Mouse (Mus musculus) thymus, postnatal 4 days (tissue): Measurements from ENCODE around the gene Gm10518.

Experiments used
- DNase-seq: peaks from one replicate; pipeline ENCODE4 v3.0.0; 2021

The Gm10518 gene

GRCm38 (mm10) chr1:179835753-179836425 is 32.7 kb downstream of the Gm10518 start:
- DNase-seq = no peak

DNA sequence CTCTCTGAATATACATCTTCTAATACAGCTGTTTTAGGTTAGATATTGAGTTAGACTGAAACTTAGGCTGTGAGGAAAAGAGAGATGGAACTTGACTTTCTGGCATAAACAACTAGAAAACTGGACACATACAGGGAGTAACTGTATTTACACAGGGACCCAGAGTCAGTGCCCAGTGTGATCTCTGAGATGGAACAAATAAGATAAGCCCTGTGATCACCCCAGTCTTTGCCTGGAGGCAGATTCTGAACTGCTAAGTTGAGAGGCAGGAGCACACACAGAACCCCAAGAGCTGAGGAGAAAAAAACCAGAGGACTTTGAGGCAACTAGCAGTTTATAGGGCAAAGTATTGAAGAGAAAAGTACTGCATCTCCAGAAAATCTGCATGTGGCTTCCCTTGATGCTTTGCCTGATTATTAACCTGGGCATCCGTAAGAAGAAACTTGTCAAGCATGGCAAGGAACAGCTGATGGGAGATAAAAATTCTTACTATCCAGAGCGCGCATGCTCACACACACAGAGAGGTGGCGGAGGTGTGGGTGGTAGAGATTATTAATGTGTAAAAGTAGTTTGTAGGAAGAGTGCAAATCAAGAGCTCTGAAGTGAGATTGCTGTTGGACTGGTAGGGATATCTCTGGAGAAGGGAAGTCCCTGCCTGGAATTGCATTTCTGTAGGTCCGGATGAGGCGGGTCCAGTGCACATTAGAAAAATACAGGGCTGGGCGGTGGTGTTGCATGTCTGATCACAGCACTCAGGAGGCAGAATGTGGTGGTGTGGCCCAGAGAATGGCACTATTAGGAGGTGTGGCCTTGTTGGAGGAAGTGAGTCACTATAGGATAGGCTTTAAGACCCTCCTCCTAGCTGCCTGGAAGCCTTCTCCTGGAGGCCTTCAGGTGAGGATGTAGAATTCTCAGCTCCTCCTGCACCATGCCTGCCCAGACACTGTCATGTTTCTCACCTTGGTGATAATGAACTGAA is 33.5 kb downstream of the Gm10518 start:
- DNase-seq = no peak

DNA sequence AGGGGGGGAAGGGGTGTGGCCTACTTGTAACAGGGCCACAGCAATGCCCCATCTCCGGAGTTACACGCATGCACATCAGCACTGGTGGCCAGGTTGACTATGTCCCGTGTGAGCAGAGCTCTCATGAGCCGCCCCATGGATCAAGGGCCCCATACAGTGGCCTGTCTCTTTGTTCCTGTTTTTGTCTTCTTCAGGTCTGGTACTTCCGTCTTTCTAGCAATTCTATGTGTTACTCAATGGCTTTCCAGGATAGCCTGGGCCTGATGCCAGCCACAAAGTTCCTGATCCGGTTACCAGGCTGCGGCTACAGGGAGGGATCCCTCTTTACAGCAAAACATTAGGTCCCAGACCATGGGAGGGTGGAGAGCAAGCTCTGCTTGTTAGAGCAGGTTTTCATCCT is 39.4 kb downstream of the Gm10518 start:
- no peak for DNase-seq

GRCm38 (mm10) chr1:179843981-179844380 is 40.8 kb downstream of the Gm10518 start:
- DNase-seq = no peak

DNA sequence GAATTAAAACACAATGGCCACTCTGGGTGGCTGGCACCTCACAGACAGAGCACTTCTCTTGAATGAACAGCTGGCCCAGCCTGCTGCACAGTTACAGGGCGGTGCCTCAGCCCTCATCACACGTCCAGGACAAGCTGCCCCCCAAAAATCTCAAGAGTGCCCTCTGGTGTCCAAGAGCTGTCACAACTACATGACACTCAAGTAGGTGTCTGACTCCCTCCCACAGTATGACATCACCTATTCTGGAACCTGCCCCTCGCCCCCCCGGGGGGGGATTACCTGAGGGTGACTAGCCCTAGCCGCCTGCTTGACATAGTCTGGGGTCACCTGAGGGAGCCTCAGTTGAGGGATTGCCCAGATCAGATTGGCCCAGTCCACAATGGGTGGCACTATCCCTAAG is 41.7 kb downstream of the Gm10518 start:
- DNase-seq = peak; percentile 81

GRCm38 (mm10) chr1:179845832-179846499 is 42.8 kb downstream of the Gm10518 start:
- DNase-seq = no peak

- DNase-seq = no peak
Observed at GRCm38 (mm10) chr1:179847173-179847572, 44.0 kb downstream of the Gm10518 start.

GRCm38 (mm10) chr1:179847759-179848389 is 44.7 kb downstream of the Gm10518 start:
- DNase-seq = peak; percentile 90

DNA sequence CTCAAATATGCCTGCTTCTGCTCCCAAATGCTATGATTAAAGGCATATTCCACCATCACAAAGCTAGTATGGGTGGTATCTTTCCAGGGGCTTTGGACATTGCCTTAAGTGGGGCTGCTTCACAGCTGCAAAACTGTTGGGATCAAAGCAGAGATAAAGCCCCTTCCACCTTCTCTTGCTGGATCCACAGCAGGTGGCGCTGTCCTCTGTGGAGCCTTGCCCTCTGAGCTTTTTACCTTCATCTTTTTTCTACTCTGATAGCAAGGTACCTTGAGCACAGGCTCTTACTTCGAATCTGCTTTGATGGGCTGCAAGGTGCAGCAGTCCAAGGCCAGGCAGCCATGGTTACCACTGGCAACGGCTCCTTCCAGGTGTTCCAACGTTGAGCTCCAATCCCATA is 50.2 kb downstream of the Gm10518 start:
- DNase-seq = peak; percentile 67
